In the genomic region with DNA sequence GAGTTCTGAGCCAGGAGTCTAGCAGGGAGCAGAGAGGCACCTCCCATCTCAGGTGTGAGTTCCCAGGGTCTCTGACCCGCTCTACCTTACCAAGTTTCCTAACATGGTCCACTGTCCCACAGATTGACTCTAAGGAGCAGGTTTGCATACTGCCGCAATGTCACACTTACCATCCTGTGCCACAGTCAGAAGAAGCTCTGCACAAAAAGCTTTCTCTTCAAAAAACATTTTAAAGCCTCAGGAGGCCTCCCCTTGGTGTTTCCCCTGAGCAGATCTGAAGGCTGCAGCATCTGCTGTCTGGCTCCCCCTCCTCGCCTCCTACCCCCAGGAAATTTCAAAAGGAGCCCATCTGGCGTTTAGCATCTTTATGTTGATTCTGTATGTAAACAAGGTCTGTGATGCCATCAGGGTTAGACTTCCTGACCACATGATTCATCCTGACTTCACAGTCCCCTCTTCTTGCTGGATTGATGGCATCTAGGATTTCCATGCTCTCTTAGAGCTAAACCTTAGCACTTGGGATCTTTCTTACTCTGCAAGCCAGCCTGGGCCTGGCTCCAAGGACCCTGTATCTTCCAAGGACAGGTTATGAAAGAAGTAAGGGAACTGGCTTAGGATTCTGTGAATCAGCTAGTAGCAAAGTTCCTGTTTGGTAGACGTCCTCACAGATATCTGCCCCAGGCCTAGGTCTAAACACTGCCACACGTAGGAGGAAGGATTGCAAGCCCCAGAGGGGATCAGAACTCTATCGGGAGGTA, we compare ENCODE assay signal across 23 mouse cellular contexts. TPM values are rescaled to one million over a fixed set of nuclear protein-coding genes. Genes with fewer than 3 reads are reported as not detected.
A peak's percentile ranks its signal among the peaks of the same experiment; 100 is the strongest.
DNase-seq lines count a peak whose midpoint lies in the region; ATAC-seq and TF ChIP-seq lines count a peak whose summit lies in the region.
"Had no signal": no experiment of that assay in that cellular context is flagged by ENCODE, and none has a peak within 500 bp of the region (broad histone marks: within the 10 kb centered on the region; RNA-seq: fewer than 3 reads in every experiment).

No protein-coding gene starts in this region.

- H3K27ac ChIP-seq in forebrain, postnatal 0 days (ENCODE audit: low read depth, low read length) = no peak overlapping the region
- no peak overlapping the region for H3K27ac ChIP-seq in forebrain, embryonic 10.5 days
- no peak overlapping the region for H3K27ac ChIP-seq in lung, postnatal 0 days (ENCODE audit: low read length)
- no peak overlapping the region for H3K27ac ChIP-seq in embryonic facial prominence, embryonic 10.5 days (replicated peaks)
- H3K27ac ChIP-seq: embryonic facial prominence, embryonic 13.5 days; kidney, postnatal 0 days; layer of hippocampus, adult 2 months; left cerebral cortex, adult 2 months; limb, embryonic 10.5 days; neural tube, embryonic 15.5 days had no signal

- ATAC-seq in forebrain, postnatal 0 days = peak; percentile 43
- peak; percentile 33; the same call in 1 of the 2 replicates for ATAC-seq in lung, postnatal 0 days
- ATAC-seq: liver, postnatal 0 days; midbrain, embryonic 16.5 days had no signal

- no peak for DNase-seq in forebrain, postnatal 0 days
- DNase-seq in forebrain, embryonic 10.5 days (ENCODE audit: extremely low spot score, low spot score) = no peak
- no peak for DNase-seq in lung, postnatal 0 days (ENCODE audit: low spot score)
- no peak for DNase-seq in lung, postnatal 14 days
- peak; percentile 54 for DNase-seq in adrenal gland, adult 2 months
- peak; percentile 52 for DNase-seq in brain, embryonic 14.5 days (ENCODE audit: low read depth)
- no peak for DNase-seq in embryonic facial prominence, embryonic 10.5 days (ENCODE audit: low spot score)
- DNase-seq: cerebellum, postnatal 10 days; heart, adult 18-20 months; heart, postnatal 36 days; kidney, adult 18-20 months; liver, postnatal 0 days; thymus, postnatal 25 days had no signal

- H3K4me1 ChIP-seq in forebrain, postnatal 0 days (ENCODE audit: insufficient read depth) = no peaks in the 10 kb centered on the region
- H3K4me1 ChIP-seq in forebrain, embryonic 10.5 days = no peaks in the 10 kb centered on the region
- H3K4me1 ChIP-seq in lung, postnatal 0 days (ENCODE audit: insufficient read depth, low read depth, low read length) = no peaks in the 10 kb centered on the region; the same call in 1 of the 2 replicates
- no peaks in the 10 kb centered on the region for H3K4me1 ChIP-seq in embryonic facial prominence, embryonic 10.5 days
- H3K4me1 ChIP-seq: neural tube, embryonic 15.5 days had no signal

- H3K4me2 ChIP-seq in forebrain, postnatal 0 days (ENCODE audit: low read depth) = no peak overlapping the region
- H3K4me2 ChIP-seq in lung, postnatal 0 days (replicated peaks; ENCODE audit: low read depth, low read length) = no peak overlapping the region
- H3K4me2 ChIP-seq: embryonic facial prominence, embryonic 13.5 days; neural tube, embryonic 15.5 days had no signal

- H3K36me3 ChIP-seq in forebrain, postnatal 0 days (ENCODE audit: insufficient read depth) = no peaks in the 10 kb centered on the region
- no peaks in the 10 kb centered on the region for H3K36me3 ChIP-seq in forebrain, embryonic 10.5 days (replicated peaks)
- H3K36me3 ChIP-seq in lung, postnatal 0 days (ENCODE audit: insufficient read depth, low read length) = no peaks in the 10 kb centered on the region
- H3K36me3 ChIP-seq in embryonic facial prominence, embryonic 10.5 days (replicated peaks) = no peaks in the 10 kb centered on the region
- H3K36me3 ChIP-seq: embryonic facial prominence, embryonic 13.5 days; limb, embryonic 10.5 days; neural tube, embryonic 15.5 days had no signal

- TF ChIP-seq POLR2A in brain, embryonic 14.5 days (IDR thresholded peaks at IDR 0.05; ENCODE audit: borderline replicate concordance, extremely low read depth, insufficient read depth, insufficient read length, poor library complexity, severe bottlenecking) = no peak

- H3K9me3 ChIP-seq in forebrain, postnatal 0 days (ENCODE audit: low read length) = no peaks in the 10 kb centered on the region
- H3K9me3 ChIP-seq in forebrain, embryonic 10.5 days = no peaks in the 10 kb centered on the region
- H3K9me3 ChIP-seq in lung, postnatal 0 days (ENCODE audit: low read length) = no peaks in the 10 kb centered on the region
- H3K9me3 ChIP-seq in embryonic facial prominence, embryonic 10.5 days = no peaks in the 10 kb centered on the region
- H3K9me3 ChIP-seq: embryonic facial prominence, embryonic 13.5 days; limb, embryonic 10.5 days; neural tube, embryonic 15.5 days had no signal

- peak; percentile 57 for TF ChIP-seq EP300 in lung, postnatal 0 days (IDR thresholded peaks at IDR 0.05)

- no peak overlapping the region for H3K4me3 ChIP-seq in forebrain, postnatal 0 days (ENCODE audit: low read depth, low read length)
- no peak overlapping the region for H3K4me3 ChIP-seq in forebrain, embryonic 10.5 days
- H3K4me3 ChIP-seq in lung, postnatal 0 days (ENCODE audit: low read depth, low read length) = no peak overlapping the region
- no peak overlapping the region for H3K4me3 ChIP-seq in embryonic facial prominence, embryonic 10.5 days
- H3K4me3 ChIP-seq: embryonic facial prominence, embryonic 13.5 days; layer of hippocampus, adult 2 months; left cerebral cortex, adult 2 months; limb, embryonic 10.5 days; neural tube, embryonic 15.5 days had no signal

- no peak overlapping the region for H3K9ac ChIP-seq in forebrain, postnatal 0 days
- H3K9ac ChIP-seq in lung, postnatal 0 days (replicated peaks; ENCODE audit: low read depth) = no peak overlapping the region
- H3K9ac ChIP-seq: embryonic facial prominence, embryonic 13.5 days; liver, postnatal 0 days; neural tube, embryonic 15.5 days had no signal

- WGBS in forebrain, postnatal 0 days = 78% methylated on average over 7 of the region's 7 CpGs
- 79% methylated on average over 7 of the region's 7 CpGs for WGBS in forebrain, embryonic 10.5 days
- WGBS in lung, postnatal 0 days = 67% methylated on average over 7 of the region's 7 CpGs
- 70% methylated on average over 7 of the region's 7 CpGs for WGBS in embryonic facial prominence, embryonic 10.5 days

- TF ChIP-seq CTCF in forebrain, postnatal 0 days (IDR thresholded peaks at IDR 0.05; ENCODE audit: low read depth) = no peak
- no peak for TF ChIP-seq CTCF in lung, postnatal 0 days (IDR thresholded peaks at IDR 0.05)
- TF ChIP-seq CTCF in brain, embryonic 14.5 days (IDR thresholded peaks at IDR 0.05; ENCODE audit: borderline replicate concordance, extremely low read depth, insufficient read depth, insufficient read length) = no peak

- no peaks in the 10 kb centered on the region for H3K27me3 ChIP-seq in forebrain, postnatal 0 days (ENCODE audit: insufficient read depth, low read length)
- no peaks in the 10 kb centered on the region for H3K27me3 ChIP-seq in forebrain, embryonic 10.5 days (ENCODE audit: poor library complexity, severe bottlenecking)
- H3K27me3 ChIP-seq in lung, postnatal 0 days (replicated peaks; ENCODE audit: insufficient read depth, low read length) = no peaks in the 10 kb centered on the region
- no peaks in the 10 kb centered on the region for H3K27me3 ChIP-seq in embryonic facial prominence, embryonic 10.5 days (replicated peaks; ENCODE audit: low read depth, poor library complexity, severe bottlenecking)
- H3K27me3 ChIP-seq: embryonic facial prominence, embryonic 13.5 days; neural tube, embryonic 15.5 days had no signal

RNA-seq across cellular contexts. Expression of a gene that starts 31.9 kb away (rescaled TPM):
- total RNA-seq in forebrain, postnatal 0 days (2014; rRNA removed) = 6.7 and 10.6 TPM in 2 replicates
- polyA plus RNA-seq in forebrain, postnatal 0 days (2015; fragmentation: Nextera tagmentation; extraction: Ambion mirVana) = 5.3 and 6.3 TPM in 2 replicates
- polyA plus RNA-seq in forebrain, embryonic 10.5 days (2016; fragmentation: Nextera tagmentation; extraction: Ambion mirVana) = 4.0 and 5.6 TPM in 2 replicates
- polyA plus RNA-seq in lung, postnatal 0 days (2015; fragmentation: Nextera tagmentation; extraction: Ambion mirVana) = 30.7 and 44.3 TPM in 2 replicates
- 1 to 10 TPM; 3.3 to 3.4 TPM for total RNA-seq in adrenal gland, adult 2 months (2021)
- 5.3 and 9.1 TPM in 2 replicates for polyA plus RNA-seq in adrenal gland, adult 2 months (2012; rRNA removed)
- polyA plus RNA-seq in brain, embryonic 14.5 days (2012; rRNA removed) = 7.9 and 9.9 TPM in 2 replicates
- 4.1 TPM in 2 replicates for polyA plus RNA-seq in embryonic facial prominence, embryonic 10.5 days (2016; fragmentation: Nextera tagmentation; extraction: Ambion mirVana)

RNA-seq across cellular contexts. Expression of a gene that starts 49.5 kb away (rescaled TPM):
- 0.19 TPM in 1 of 2 replicates, not detected in the other for total RNA-seq in forebrain, postnatal 0 days (2014; rRNA removed)
- polyA plus RNA-seq in forebrain, postnatal 0 days (2015; fragmentation: Nextera tagmentation; extraction: Ambion mirVana) = 0.15 and 0.29 TPM in 2 replicates
- not detected in 2 replicates for polyA plus RNA-seq in forebrain, embryonic 10.5 days (2016; fragmentation: Nextera tagmentation; extraction: Ambion mirVana)
- polyA plus RNA-seq in lung, postnatal 0 days (2015; fragmentation: Nextera tagmentation; extraction: Ambion mirVana) = 0.10 and 0.11 TPM in 2 replicates
- total RNA-seq in adrenal gland, adult 2 months (2021) = not detected
- not detected in 2 replicates for polyA plus RNA-seq in adrenal gland, adult 2 months (2012; rRNA removed)
- polyA plus RNA-seq in brain, embryonic 14.5 days (2012; rRNA removed) = 0.07 TPM in 1 of 2 replicates, not detected in the other
- polyA plus RNA-seq in embryonic facial prominence, embryonic 10.5 days (2016; fragmentation: Nextera tagmentation; extraction: Ambion mirVana) = not detected in 2 replicates
- total RNA-seq: gastrocnemius, adult 8-10 months; heart, adult 18-20 months; heart, postnatal 36 days; layer of hippocampus, adult 2 months; left cerebral cortex, adult 2 months; liver, adult 2 months had no signal
- polyA plus RNA-seq: embryonic facial prominence, embryonic 13.5 days; heart, embryonic 14.5 days; kidney, postnatal 0 days; neural tube, embryonic 15.5 days had no signal

Comparison
In these comparisons a context has a peak if more than half of its experiments do, and no peak if none do; other contexts are left out.
1. DNase-seq: peak in adrenal gland, adult 2 months (single experiment) and brain, embryonic 14.5 days (single experiment); none in forebrain, postnatal 0 days (single experiment), forebrain, embryonic 10.5 days (single experiment), lung, postnatal 0 days (single experiment), lung, postnatal 14 days (single experiment) and embryonic facial prominence, embryonic 10.5 days (single experiment).